Mouse (Mus musculus) midbrain, embryonic 16.5 days (tissue): ENCODE results near the gene Pdp2. TPM values are rescaled to one million over a fixed set of nuclear protein-coding genes. Genes with fewer than 3 reads are reported as not detected.

Experiments
- ATAC-seq: fragments of 200-750 bp; cut with Nextera tagmentation; 2 replicates; pipeline ENCODE4 v1.8.0; 2017; ENCODE audit warnings: moderate TSS enrichment
- H3K27ac ChIP-seq: fragments of 300-500 bp; sonication (generic); 2 replicates; pipeline ENCODE4 v1.5.1; 2014; ENCODE audit warnings: mild to moderate bottlenecking, low read length, mixed read lengths
- H3K27me3 ChIP-seq: fragments of 300-500 bp; sonication (generic); 2 replicates; pipeline ENCODE4 v1.6.1; 2014; ENCODE audit warnings: low read depth, low read length, mixed read lengths; ENCODE audit not compliant: control insufficient read depth, insufficient read depth
- H3K36me3 ChIP-seq: fragments of 300-500 bp; sonication (generic); 2 replicates; pipeline ENCODE4 v1.6.1; 2014; ENCODE audit warnings: mild to moderate bottlenecking, low read length, moderate library complexity, mixed read lengths; ENCODE audit not compliant: control insufficient read depth, insufficient read depth
- H3K4me1 ChIP-seq: fragments of 300-500 bp; sonication (generic); 2 replicates; pipeline ENCODE4 v1.6.1; 2014; ENCODE audit warnings: mild to moderate bottlenecking, low read length, mixed read lengths; ENCODE audit not compliant: control insufficient read depth, insufficient read depth
- H3K4me2 ChIP-seq: fragments of 300-500 bp; sonication (generic); 2 replicates; pipeline ENCODE4 v1.6.1; 2014; ENCODE audit warnings: mild to moderate bottlenecking, low read length, mixed read lengths
- H3K4me3 ChIP-seq: fragments of 300-500 bp; sonication (generic); 2 replicates; pipeline ENCODE4 v1.5.1; 2014; ENCODE audit warnings: low read depth, mild to moderate bottlenecking, low read length, moderate library complexity, mixed read lengths
- H3K9ac ChIP-seq: fragments of 300-500 bp; sonication (generic); 2 replicates; pipeline ENCODE4 v1.6.1; 2014; ENCODE audit warnings: low read depth, low read length, mixed read lengths
- H3K9me3 ChIP-seq: fragments of 300-500 bp; sonication (generic); replicated peaks from 2 replicates; pipeline ENCODE4 v1.6.1; 2014; ENCODE audit warnings: mild to moderate bottlenecking, low read length, mixed read lengths; ENCODE audit not compliant: control insufficient read depth, poor library complexity, severe bottlenecking
- whole genome bisulfite sequencing: fragments of 180-500 bp; shearing (Covaris S2); extraction: QIAGEN DNeasy Blood & Tissue Kit; methylation state at CpG from one replicate; pipeline ENCODE4 v1.1.7; 2014; 5-methylcytosine and 5-hydroxymethylcytosine counted together
- polyA plus RNA-seq: library from polyadenylated mRNA; unstranded; fragments of >200 nt; fragmentation: Nextera tagmentation; extraction: Ambion mirVana; gene quantifications from 2 replicates; pipeline ENCODE4 v1.2.1, GENCODE M21; 2015

The Pdp2 gene
- polyA plus RNA-seq, 1 experiment from 2014 or later = 25.7 TPM

DNA sequence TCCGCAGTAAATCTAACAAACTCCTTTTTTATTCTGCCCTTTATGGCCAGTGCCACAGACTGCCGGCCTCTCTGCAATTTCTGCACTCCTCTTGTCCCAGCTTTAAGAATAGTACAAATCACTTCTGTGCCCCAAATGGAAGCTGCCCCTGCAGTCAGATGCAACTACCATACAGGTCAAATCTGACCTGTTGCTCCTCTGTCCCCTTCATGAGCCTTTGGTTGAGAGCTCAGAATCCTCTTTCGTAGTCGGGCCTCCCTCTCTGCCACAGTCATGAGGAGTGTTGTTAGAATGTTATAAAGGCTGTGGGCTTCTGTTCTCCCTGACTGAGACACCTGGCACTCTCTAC lies 12.0 kb downstream of the Pdp2 start:
- no peaks in the 10 kb centered on the region for H3K9me3 ChIP-seq
- 73% methylated on average over 4 of the region's 4 CpGs for WGBS

GRCm38 (mm10) chr8:104606329-104606728 lies 15.1 kb downstream of the Pdp2 start:
- Histone ChIP-seq H3K9ac (no peak overlapping the region), H3K4me1 (no peaks in the 10 kb centered on the region; the same call in 1 of the 2 replicates), H3K27me3 (no peaks in the 10 kb centered on the region; the same call in 1 of the 2 replicates), H3K36me3 (no peaks in the 10 kb centered on the region), H3K27ac (no peak overlapping the region), H3K9me3 (no peaks in the 10 kb centered on the region), H3K4me2 (no peak overlapping the region), H3K4me3 (no peak overlapping the region)
- 50% methylated on average over 6 of the region's 6 CpGs for WGBS
- no peak for ATAC-seq

More for the DNA sequence above, 12.0 kb downstream of the Pdp2 start:
- no peaks in the 10 kb centered on the region; the same call in 1 of the 2 replicates for H3K27me3 ChIP-seq
- no peak overlapping the region for H3K27ac ChIP-seq
- no peak overlapping the region; the same call in 1 of the 2 replicates for H3K9ac ChIP-seq
- no peaks in the 10 kb centered on the region for H3K36me3 ChIP-seq
- H3K4me3 ChIP-seq = no peak overlapping the region
- no peaks in the 10 kb centered on the region; the same call in 1 of the 2 replicates for H3K4me1 ChIP-seq
- no peak overlapping the region for H3K4me2 ChIP-seq
- ATAC-seq = no peak

DNA sequence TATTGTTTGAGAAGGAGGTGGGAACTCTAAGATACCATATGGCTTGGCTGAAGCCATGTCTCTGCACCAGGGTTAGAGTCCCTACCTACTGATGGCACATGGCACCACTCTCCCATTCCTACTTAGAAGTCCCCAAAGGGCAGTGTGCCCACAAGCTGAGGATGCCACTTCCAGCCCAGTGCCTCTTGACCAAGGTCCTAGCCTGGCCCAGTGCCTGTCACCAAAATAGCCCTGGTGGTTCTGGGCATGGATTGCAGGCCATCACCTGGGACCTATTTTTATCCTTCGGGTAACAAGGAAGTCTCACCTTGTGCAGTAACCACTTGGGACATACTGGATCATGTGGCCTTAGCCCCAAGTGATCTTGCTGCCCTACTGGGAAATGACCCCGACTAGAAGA lies 16.7 kb downstream of the Pdp2 start:
- Histone ChIP-seq H3K9ac (no peak overlapping the region), H3K9me3 (no peaks in the 10 kb centered on the region), H3K27me3 (no peaks in the 10 kb centered on the region), H3K4me3 (no peak overlapping the region), H3K4me1 (no peaks in the 10 kb centered on the region), H3K27ac (no peak overlapping the region), H3K4me2 (no peak overlapping the region), H3K36me3 (no peaks in the 10 kb centered on the region)
- 83% methylated on average over 2 of the region's 2 CpGs for WGBS
- no peak for ATAC-seq

GRCm38 (mm10) chr8:104609222-104609621 lies 18.0 kb downstream of the Pdp2 start:
- Histone ChIP-seq H3K36me3 (no peaks in the 10 kb centered on the region), H3K4me3 (no peak overlapping the region), H3K4me2 (no peak overlapping the region), H3K4me1 (no peaks in the 10 kb centered on the region), H3K9ac (no peak overlapping the region), H3K27ac (no peak overlapping the region), H3K9me3 (no peaks in the 10 kb centered on the region), H3K27me3 (no peaks in the 10 kb centered on the region)
- no peak for ATAC-seq
- 82% methylated on average over 8 of the region's 8 CpGs for WGBS

GRCm38 (mm10) chr8:104610185-104610766 lies 19.0 kb downstream of the Pdp2 start:
- Histone ChIP-seq H3K4me3 (no peak overlapping the region), H3K27me3 (no peaks in the 10 kb centered on the region), H3K9ac (no peak overlapping the region), H3K4me1 (no peaks in the 10 kb centered on the region), H3K27ac (no peak overlapping the region), H3K36me3 (no peaks in the 10 kb centered on the region), H3K9me3 (no peaks in the 10 kb centered on the region), H3K4me2 (no peak overlapping the region)
- no peak for ATAC-seq
- WGBS = 85% methylated on average over 12 of the region's 12 CpGs

DNA sequence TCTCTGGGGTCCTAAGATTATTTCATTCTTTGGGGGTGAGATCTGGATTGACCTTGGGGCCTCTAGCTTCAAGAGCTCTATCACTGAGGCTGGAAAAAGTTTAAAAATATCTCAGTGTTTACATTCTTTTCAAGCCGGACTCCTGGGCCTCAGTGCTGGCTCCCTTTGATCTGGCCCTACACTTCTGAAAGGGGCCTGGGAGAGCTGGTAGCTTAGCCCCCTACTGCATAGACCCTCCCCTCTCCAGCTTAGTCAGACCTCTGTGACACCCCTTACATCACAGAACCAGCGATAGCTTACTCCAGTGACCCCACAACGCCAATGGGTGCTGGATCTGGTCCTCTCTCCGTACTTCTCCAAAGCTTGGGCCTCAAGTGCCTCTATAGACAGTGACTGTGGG lies 20.4 kb downstream of the Pdp2 start:
- Histone ChIP-seq H3K27ac (no peak overlapping the region), H3K27me3 (no peaks in the 10 kb centered on the region), H3K9ac (no peak overlapping the region), H3K9me3 (no peaks in the 10 kb centered on the region), H3K4me2 (no peak overlapping the region), H3K4me3 (no peak overlapping the region), H3K36me3 (no peaks in the 10 kb centered on the region), H3K4me1 (no peaks in the 10 kb centered on the region)
- 71% methylated on average over 4 of the region's 4 CpGs for WGBS
- no peak for ATAC-seq

- Histone ChIP-seq H3K4me2 (no peak overlapping the region), H3K9ac (no peak overlapping the region), H3K4me1 (no peaks in the 10 kb centered on the region), H3K36me3 (no peaks in the 10 kb centered on the region), H3K27me3 (no peaks in the 10 kb centered on the region), H3K9me3 (no peaks in the 10 kb centered on the region), H3K4me3 (no peak overlapping the region), H3K27ac (no peak overlapping the region)
- no peak for ATAC-seq
- 82% methylated on average over 4 of the region's 4 CpGs for WGBS
These were observed 21.9 kb downstream of the Pdp2 start for GRCm38 (mm10) chr8:104613119-104613518.

GRCm38 (mm10) chr8:104620765-104621164 lies 29.5 kb downstream of the Pdp2 start:
- no peak for ATAC-seq
- Histone ChIP-seq H3K4me3 (no peak overlapping the region), H3K9ac (no peak overlapping the region), H3K36me3 (no peaks in the 10 kb centered on the region), H3K4me1 (no peaks in the 10 kb centered on the region), H3K27ac (no peak overlapping the region), H3K4me2 (no peak overlapping the region), H3K27me3 (no peaks in the 10 kb centered on the region), H3K9me3 (no peaks in the 10 kb centered on the region)
- WGBS = 77% methylated on average over 5 of the region's 5 CpGs

- Histone ChIP-seq H3K27me3 (no peaks in the 10 kb centered on the region), H3K27ac (no peak within 1 kb of the TSS), H3K4me3 (no peak within 1 kb of the TSS), H3K9ac (no peak within 1 kb of the TSS), H3K9me3 (no peaks in the 10 kb centered on the region), H3K4me2 (no peak within 1 kb of the TSS), H3K4me1 (no peaks in the 10 kb centered on the region), H3K36me3 (no peaks in the 10 kb centered on the region)
- WGBS = 76% methylated on average over 6 of the region's 6 CpGs
- ATAC-seq = no peak
These were observed 32.9 kb downstream of the Pdp2 start, which contains the start of gene Cdh16 for GRCm38 (mm10) chr8:104624161-104624560. Cdh16 (minus strand) TSS chr8:104624396.
